ENCODE assay signal across 25 mouse cellular contexts in the genomic region with DNA sequence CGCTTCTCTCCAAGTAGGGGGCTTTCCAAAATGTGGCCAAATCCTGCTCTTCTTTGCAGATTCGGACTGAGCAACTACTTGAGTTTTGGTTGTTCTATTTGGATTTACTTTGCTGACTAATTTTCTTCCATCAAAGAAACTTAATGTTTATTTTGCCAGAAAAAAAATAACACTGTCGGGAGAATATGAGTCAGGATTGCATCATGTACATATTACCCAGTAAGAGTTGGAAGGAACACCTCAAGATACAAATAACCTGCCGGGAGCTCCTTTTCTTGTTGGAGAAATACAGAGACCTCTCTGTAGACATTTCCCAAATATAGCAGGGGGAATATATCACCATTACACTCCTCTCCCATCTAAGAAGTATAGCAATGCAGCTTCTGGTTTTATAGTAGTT.
DNase-seq lines count a peak whose midpoint lies in the region; ATAC-seq and TF ChIP-seq lines count a peak whose summit lies in the region.
"Had no signal": no experiment of that assay in that cellular context is flagged by ENCODE, and none has a peak within 500 bp of the region (broad histone marks: within the 10 kb centered on the region; RNA-seq: fewer than 3 reads in every experiment).

No protein-coding gene starts in this region.

- no peak for ATAC-seq in Patski
- ATAC-seq in erythroblast, adult 5-6 weeks (replicated peaks; ENCODE audit: low FRiP score, poor library complexity, severe bottlenecking) = no peak
- ATAC-seq in hindbrain, embryonic 13.5 days (ENCODE audit: low FRiP score) = no peak
- ATAC-seq: activated CD4-positive, CD25-positive, alpha-beta regulatory T cell, adult 4 months; forebrain, embryonic 14.5 days; forebrain, postnatal 0 days had no signal

- no peaks in the 10 kb centered on the region for H3K9me3 ChIP-seq in hindbrain, embryonic 13.5 days
- H3K9me3 ChIP-seq: embryonic facial prominence, embryonic 10.5 days; embryonic facial prominence, embryonic 12.5 days; forebrain, embryonic 10.5 days; forebrain, embryonic 12.5 days had no signal

- no peak overlapping the region for H3K9ac ChIP-seq in hindbrain, embryonic 13.5 days
- H3K9ac ChIP-seq: embryonic facial prominence, embryonic 12.5 days; forebrain, embryonic 12.5 days; forebrain, postnatal 0 days had no signal

- no peaks in the 10 kb centered on the region for H3K27me3 ChIP-seq in C2C12 (ENCODE audit: control insufficient read depth, insufficient read depth, insufficient read length)
- H3K27me3 ChIP-seq in Patski = no peaks in the 10 kb centered on the region
- H3K27me3 ChIP-seq in myocyte (ENCODE audit: control insufficient read depth, insufficient read depth, insufficient read length) = no peaks in the 10 kb centered on the region
- no peaks in the 10 kb centered on the region for H3K27me3 ChIP-seq in hindbrain, embryonic 13.5 days
- H3K27me3 ChIP-seq: embryonic facial prominence, embryonic 12.5 days; forebrain, embryonic 12.5 days had no signal

- TF ChIP-seq CTCF in C2C12 (IDR thresholded peaks at IDR 0.05; ENCODE audit: control insufficient read depth, insufficient read depth, insufficient read length) (no peak), Patski (IDR thresholded peaks at IDR 0.05) (no peak)

- CTCF ChIA-PET in Patski (lab: Charles Lee) = interaction anchor here (0.7 to 1.2 kb wide), 3 partner anchors 18 to 485 kb away, joined by 3 read pairs; no protein-coding TSS in a partner anchor

- H3K4me1 ChIP-seq in hindbrain, embryonic 13.5 days (replicated peaks) = peaks cover 7% of the 10 kb centered on the region; the same call in 1 of the 2 replicates
- H3K4me1 ChIP-seq: embryonic facial prominence, embryonic 10.5 days; embryonic facial prominence, embryonic 12.5 days had no signal

- H3K79me2 ChIP-seq in C2C12 (ENCODE audit: control insufficient read depth, insufficient read depth) = no peaks in the 10 kb centered on the region
- H3K79me2 ChIP-seq in myocyte (ENCODE audit: control insufficient read depth, insufficient read depth) = no peaks in the 10 kb centered on the region

- TF ChIP-seq POLR2A in myocyte (IDR thresholded peaks at IDR 0.05; ENCODE audit: insufficient read length, low read depth) = no peak

- DNase-seq in 3T3-L1 (ENCODE audit: low read depth, low spot score) (peak; percentile 67), Patski (ENCODE audit: low read depth, low spot score) (peak; percentile 35)
- DNase-seq in urinary bladder, postnatal 36 days (ENCODE audit: low spot score in 2 of 2) = no peak
- DNase-seq in lung, postnatal 36 days = no peak
- DNase-seq: adrenal gland, adult 8-10 months; adrenal gland, postnatal 14 days; adrenal gland, postnatal 36 days; B cell, adult 2 months; cerebellum, adult 11-12 months; cerebellum, adult 2 months; cerebellum, adult 9-10 months; cerebellum, postnatal 10 days; cerebellum, postnatal 25 days; forebrain, postnatal 0 days had no signal

- no peak overlapping the region for H3K27ac ChIP-seq in hindbrain, embryonic 13.5 days
- H3K27ac ChIP-seq: embryonic facial prominence, embryonic 10.5 days; embryonic facial prominence, embryonic 12.5 days; forebrain, embryonic 10.5 days; forebrain, embryonic 12.5 days had no signal

- H3K79me3 ChIP-seq in C2C12 (ENCODE audit: low read depth) = no peaks in the 10 kb centered on the region

- in situ Hi-C loops in Patski (cut with MboI; ENCODE audit: low pct_unique_long_range_greater_than_20kb) = no loop called here

- H3K4me3 ChIP-seq in C2C12 (ENCODE audit: insufficient read depth, poor library complexity, severe bottlenecking) = no peak overlapping the region
- no peak overlapping the region for H3K4me3 ChIP-seq in myocyte
- no peak overlapping the region for H3K4me3 ChIP-seq in hindbrain, embryonic 13.5 days
- H3K4me3 ChIP-seq: embryonic facial prominence, embryonic 10.5 days; embryonic facial prominence, embryonic 12.5 days; erythroblast, embryonic 14.5 days; forebrain, embryonic 10.5 days; forebrain, embryonic 12.5 days had no signal

- H3K4me2 ChIP-seq in myocyte (ENCODE audit: low read depth) = peak overlapping the region; percentile 47
- H3K4me2 ChIP-seq in hindbrain, embryonic 13.5 days = no peak overlapping the region
- H3K4me2 ChIP-seq: embryonic facial prominence, embryonic 12.5 days; forebrain, embryonic 12.5 days had no signal

- POLR2A ChIA-PET in Patski (lab: Charles Lee) = interaction anchor here (1.0 kb wide), 1 partner anchor 13 kb away, joined by 4 read pairs; no protein-coding TSS in a partner anchor

- WGBS in hindbrain, embryonic 13.5 days = 84% methylated on average over 4 of the region's 4 CpGs

- H3ac ChIP-seq in C2C12 (ENCODE audit: control insufficient read depth, insufficient read length, low read depth) = no peak overlapping the region
- H3ac ChIP-seq in myocyte (ENCODE audit: control insufficient read depth, insufficient read length) = no peak overlapping the region

- H3K36me3 ChIP-seq in C2C12 (ENCODE audit: control insufficient read depth, insufficient read depth) = no peaks in the 10 kb centered on the region
- H3K36me3 ChIP-seq in myocyte (ENCODE audit: control insufficient read depth, insufficient read depth) = no peaks in the 10 kb centered on the region
- no peaks in the 10 kb centered on the region for H3K36me3 ChIP-seq in hindbrain, embryonic 13.5 days
- H3K36me3 ChIP-seq: embryonic facial prominence, embryonic 10.5 days; embryonic facial prominence, embryonic 12.5 days; forebrain, embryonic 10.5 days; forebrain, embryonic 12.5 days had no signal

TF ChIP-seq in C2C12, 6 proteins besides CTCF, POLR2A, EP300 and RAD21:
- no peak for TF ChIP-seq USF1 (IDR thresholded peaks at IDR 0.05; ENCODE audit: low read depth)
- TF ChIP-seq CEBPB (IDR thresholded peaks at IDR 0.05; ENCODE audit: low read depth) = peak; percentile 79

TF ChIP-seq in myocyte, 11 proteins besides CTCF, POLR2A, EP300 and RAD21:
- TF ChIP-seq E2F4 (IDR thresholded peaks at IDR 0.05; ENCODE audit: insufficient read depth) = no peak
- TF ChIP-seq CEBPB (IDR thresholded peaks at IDR 0.05; ENCODE audit: insufficient read depth, poor library complexity, severe bottlenecking) = peak; percentile 75
- no peak for TF ChIP-seq TCF12 (IDR thresholded peaks at IDR 0.05; ENCODE audit: insufficient read depth, poor library complexity, severe bottlenecking)
TF ChIP-seq in myocyte: peak in this region for 1.

Comparison
In these comparisons a context has a peak if more than half of its experiments do, and no peak if none do; other contexts are left out.
1. DNase-seq: peak in 3T3-L1 (single experiment) and Patski (single experiment); none in urinary bladder, postnatal 36 days (0 of 2) and lung, postnatal 36 days (single experiment).